Mouse (Mus musculus) embryo, embryonic 11 days (tissue): ENCODE measurements around the gene Fndc8.

Source experiments
- DNase-seq: peaks from one replicate; pipeline ENCODE4 v3.0.0-alpha.2; 2015

Gene Fndc8

DNA sequence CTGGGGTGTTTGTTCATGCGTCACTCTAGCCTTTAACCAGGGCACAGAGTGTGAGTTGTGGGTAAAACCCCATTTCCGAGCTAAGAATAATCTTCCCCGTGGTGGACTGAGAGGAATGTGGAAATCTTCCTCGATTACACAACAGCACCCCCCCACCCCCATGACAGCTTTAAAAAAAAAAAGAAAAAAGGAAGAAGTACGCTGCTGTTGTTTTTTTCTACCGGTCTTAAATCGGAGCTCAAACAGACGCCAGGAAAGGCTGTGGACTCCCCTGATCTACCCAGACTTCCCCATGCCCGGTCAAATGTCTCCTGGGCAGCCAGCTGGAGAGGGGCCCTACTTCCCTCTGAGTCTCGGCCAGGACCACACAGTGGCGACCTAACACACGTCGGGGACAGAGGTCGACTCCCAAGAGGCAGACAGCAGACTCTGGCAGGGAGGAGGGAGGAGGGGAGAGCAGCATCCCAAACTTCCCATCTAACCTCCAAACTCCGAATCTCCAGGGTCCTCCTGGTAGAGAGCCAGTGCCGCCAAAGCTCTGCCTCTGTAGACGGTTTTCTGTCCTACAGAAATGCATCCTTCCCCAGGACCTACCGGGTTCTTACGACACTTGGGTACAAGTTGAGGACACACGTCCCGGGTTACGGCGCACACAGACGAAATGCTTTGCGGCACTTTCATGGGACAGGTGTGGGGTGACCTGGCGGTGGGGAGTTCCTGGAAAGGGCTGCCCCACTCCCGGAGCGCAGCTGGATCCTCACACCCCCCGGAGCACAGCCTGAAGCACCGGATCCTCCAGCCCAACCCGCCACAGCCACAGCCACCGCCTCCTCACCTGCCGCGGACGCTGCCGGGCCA, 21.5 kb upstream of the Fndc8 start:
- peak; percentile 54 for DNase-seq

DNA sequence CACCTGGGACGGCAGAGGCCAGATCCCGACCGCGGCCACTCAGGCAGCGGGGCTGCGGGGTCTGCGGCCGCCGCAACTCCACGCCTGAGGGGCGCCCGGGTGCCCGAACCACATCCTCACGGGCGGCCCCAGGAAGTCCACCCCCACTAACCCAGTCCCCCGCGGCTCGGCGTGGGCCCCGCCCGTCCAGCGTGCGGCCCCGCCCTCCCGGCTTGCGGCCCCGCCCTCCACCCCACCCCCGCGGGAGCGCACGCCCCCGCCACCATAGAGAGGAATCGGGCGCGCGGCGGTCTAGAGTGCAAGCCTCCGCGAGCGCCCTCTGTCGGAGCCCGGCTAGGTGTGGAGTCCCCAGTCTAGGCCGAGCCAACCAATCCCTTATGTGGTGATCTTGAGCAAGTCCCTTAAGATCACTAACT, 20.9 kb upstream of the Fndc8 start, which contains the start of gene Rffl:
Gene Rffl, minus strand, starts transcription at position 180 of the 416 bp plus-strand sequence.
- DNase-seq: peak; percentile 97

DNA sequence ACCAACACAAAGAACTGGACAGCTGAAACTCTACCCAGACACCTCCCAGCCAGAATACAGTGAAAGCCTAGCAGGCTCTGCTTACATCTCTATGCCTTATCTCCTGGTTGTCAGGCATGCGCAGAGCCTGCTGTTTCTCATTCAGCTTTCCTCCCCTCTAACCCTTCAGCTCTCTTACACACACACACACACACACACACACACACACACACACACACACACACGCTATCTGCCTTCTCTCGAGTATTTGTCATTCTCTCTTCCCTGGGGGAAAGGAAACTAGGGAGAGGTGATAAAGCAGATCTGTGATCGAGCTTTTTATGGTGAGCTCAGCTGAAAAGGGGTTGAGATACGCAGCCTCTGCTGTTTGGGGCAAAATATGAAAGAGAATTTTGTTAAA, 17.0 kb upstream of the Fndc8 start:
- DNase-seq: no peak

DNA sequence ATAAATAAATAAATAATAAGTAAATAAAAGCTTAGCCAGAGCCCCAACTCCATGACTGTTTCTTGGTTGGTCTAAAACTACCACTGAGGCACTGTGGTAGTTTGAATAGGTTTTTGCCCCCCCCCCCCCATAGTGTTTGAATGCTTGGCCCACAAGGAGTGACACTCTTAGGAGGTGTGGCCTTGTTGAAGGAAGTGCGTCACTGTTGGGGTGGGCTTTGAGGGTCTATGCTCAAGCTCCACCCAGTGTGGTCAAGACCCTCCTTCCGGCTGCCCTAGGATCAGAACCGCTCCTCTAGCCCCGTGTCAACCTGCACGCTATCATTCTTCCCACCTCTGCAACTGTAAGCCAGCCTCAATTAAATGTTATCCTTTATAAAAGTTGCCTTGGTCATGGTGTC, 16.3 kb upstream of the Fndc8 start:
- DNase-seq: no peak

DNA sequence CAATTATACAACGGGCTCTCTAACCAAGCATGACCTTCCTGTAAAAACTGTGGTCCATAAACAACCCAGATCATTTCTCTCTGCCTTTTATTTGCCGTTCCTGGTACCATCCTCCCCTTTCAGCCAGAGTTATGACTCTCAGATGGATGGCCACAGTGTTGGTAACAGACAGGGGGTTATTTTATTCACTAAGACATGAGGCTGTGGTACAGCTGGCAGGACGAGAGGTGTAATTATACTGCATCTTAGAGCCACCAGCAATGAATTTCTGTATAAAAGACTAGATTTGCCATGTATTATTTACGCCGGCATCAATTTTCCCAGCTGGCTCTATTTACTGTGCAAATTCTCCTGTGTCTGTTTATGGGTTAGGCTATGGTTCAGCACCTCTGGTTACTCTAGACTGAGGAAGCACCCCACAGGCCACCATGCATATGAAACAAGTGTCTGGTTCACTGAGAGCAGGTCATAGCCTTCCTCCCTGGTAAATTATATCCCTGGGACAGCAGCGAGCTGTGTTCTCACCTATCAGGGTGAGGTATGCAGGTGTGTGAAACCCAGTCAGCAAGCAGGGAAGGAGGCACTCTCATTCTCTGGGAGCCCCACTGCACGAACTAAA, 14.1 kb upstream of the Fndc8 start:
- DNase-seq: no peak

DNA sequence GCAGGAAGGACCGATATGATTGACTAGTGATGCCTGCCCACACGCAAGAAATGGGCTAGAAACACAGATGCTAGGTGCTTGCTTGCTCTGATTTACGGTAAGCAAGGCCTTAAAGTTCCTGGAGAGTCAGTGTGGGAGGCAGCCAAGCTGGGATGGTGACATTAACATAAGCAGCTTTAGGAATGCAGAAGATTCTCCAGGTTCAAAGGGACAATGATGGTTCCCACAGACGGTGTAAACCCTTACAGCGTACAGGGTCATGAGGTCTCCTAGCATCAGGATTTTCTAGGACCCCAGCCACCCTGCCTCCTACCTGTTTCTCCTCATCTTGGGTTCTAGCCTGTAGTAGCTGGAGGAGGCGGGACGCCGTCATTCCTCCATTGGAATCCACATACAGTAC, 8.7 kb upstream of the Fndc8 start:
- no peak for DNase-seq

DNA sequence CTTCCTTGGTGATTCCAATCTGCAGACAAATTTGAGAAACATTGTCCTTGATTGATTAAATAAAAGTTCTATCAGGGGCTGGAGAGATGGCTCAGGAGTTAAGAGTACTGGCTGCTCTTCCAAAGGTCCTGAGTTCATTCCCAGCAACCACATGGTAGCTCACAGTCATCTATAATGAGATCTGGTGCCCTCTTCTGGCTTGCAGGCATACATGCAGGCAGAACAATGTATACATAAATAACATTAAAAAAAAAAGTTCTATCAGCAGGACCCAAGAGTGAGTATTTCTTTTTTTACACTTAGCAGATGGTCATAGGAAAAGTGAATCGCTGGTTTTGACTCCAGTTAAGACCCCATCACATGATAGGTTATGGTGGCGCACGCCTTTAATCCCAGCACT, 5.4 kb upstream of the Fndc8 start:
- no peak for DNase-seq

DNA sequence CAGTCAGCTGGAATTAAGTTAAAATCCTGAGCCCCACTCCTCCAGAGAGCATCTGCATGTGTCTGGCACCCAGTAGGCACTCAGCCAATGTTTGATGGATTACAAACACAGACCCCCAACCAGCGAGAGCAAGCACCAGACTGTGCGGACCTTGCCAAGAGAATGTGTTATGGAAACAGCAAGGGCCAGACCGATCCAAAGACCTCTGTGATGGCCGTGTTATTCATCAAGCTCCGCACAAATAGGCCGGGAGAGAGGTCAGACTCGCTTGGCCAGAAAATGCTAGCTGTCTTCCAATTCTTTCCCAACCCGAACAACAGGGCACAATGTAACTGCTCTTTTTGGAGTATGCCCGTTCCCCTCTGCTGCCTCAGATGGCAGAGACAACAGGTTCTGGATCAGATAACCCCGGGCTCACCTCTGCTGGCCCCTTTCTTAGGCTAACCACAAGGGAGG, 3.4 kb upstream of the Fndc8 start:
- no peak for DNase-seq

DNA sequence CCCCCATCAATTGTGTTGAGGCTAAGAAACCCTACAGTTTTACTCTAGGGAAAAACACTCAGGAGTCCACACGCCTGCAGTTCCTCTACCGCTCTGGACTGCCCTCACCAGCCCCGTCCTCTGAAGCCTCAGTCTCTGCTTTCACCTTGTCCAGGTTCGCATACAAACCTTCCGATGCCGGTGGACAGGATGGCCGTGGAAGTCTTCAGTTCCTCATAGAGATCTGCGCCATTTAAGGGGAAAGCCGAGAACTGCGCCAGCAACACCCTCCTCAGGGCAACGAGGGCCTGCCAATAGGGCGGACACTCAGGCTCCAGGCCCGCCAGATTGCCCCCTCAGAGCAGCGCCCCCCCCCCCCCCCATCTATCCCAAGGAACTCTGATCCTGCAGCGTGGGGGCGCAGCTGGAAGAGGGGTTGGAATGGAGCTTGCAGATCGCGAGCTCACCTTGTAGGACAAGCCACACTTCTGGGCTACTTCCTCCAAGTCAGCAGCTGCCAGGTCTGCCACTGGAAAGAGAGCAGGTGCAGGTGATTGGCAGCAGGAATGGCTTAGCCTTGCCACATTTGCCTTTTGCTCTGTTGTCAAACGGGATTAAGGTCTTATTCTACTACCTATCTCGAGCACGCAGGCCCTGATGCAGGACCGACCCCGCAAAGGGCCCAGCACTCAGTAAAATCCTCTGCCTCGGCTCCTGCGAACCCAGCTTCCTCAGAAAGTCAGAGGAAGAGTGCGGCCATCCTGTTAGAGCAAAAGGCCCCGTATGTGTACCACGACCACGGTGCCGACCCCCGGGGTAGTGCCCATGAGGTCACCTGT, 2.2 kb upstream of the Fndc8 start:
- peak; percentile 35 for DNase-seq

DNA sequence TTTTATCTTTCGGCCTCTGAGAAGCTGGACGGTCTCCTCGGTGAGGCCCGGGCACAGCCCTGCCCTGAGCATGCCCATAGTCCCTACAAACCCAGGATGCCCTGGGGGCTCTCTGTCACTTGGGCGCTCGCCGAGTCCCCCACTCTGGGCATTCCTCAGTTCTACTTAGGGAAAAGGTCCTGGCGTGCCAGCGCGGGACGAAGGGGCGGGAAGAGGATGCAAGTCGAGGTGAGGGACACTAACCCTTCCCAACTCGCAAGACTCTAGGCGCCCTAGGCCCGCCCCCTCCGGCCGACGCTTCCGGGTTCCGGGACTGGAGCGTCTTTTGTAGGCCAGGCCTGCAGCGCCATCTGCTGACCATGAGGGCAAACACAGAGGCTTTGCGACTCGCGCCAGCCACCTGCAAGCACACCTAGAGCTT, 1.6 kb upstream of the Fndc8 start, which contains the start of gene Rad51d:
Gene Rad51d, minus strand, starts transcription at position 273 of the 421 bp plus-strand sequence.
- DNase-seq: peak; percentile 97

DNA sequence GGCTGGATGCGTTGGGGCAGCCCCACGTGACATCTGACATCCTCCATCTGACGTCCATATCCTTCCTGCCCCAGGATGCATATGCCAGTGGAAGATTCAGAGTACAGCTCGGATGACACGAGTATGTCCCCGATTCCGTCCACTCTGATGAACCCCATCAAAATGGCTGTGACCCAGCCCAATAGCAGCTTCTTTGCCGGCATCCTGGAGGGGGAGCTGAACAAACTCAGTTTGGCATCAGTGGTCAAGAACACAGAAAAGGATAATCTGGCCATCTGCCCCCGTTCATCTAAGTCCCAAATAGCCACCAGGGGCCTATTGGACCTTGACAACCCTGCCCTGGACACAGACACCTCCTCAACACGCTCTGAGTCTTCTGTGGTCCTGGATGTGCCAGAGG, 5.6 kb downstream of the Fndc8 start:
- DNase-seq: no peak

DNA sequence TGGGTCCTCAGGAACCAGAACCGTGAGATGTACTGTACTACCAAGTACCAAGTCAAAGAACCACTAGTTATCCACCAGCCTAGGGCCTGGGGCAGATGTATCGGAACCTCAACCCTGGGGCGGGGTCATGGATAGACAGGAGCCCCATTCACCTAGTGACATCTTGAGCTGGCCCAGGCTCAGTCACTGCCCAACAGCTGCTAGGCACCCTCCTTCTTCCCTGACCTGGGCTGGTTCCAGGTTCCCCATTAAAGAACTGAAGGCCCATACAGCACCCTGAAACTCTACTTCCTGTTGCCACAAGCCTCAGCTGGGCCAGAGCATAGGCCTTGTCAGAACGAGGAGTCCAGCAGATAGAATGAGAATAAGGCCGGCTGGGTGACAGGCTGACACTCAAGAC, 7.8 kb downstream of the Fndc8 start:
- DNase-seq: no peak

DNA sequence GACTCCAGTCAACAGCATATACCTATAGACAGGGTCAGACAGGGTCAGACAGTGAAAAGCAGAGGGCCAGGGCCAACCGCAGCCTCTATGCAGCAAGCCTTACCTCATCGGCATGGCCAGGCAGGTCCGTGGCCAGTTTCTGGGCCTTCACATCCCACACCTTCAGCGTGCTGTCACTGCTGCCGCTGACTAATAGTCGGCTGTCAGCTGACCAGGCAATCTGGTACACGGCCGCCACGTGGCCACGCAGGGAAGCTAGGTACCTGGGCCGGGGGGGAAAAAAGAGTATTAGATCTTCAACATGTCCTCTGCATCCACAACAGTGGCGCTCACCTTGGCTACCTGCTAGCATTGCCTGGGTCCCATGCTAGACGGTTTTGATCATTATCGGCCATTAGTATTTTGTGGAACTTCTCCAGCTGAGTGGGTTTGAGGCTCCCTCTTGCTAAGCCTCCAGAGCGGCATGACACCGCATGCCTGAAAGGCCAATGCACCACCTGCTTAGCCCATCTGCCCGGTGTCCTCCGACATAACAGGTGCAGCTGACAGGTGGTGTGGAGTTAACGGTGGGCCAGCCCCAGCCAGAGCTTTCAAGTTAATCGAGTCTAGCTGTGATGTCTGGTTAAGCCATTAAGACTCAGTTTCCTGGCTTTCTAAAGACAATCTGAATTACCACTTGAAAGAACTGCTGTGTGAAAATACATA, 9.8 kb downstream of the Fndc8 start:
- DNase-seq: no peak

DNA sequence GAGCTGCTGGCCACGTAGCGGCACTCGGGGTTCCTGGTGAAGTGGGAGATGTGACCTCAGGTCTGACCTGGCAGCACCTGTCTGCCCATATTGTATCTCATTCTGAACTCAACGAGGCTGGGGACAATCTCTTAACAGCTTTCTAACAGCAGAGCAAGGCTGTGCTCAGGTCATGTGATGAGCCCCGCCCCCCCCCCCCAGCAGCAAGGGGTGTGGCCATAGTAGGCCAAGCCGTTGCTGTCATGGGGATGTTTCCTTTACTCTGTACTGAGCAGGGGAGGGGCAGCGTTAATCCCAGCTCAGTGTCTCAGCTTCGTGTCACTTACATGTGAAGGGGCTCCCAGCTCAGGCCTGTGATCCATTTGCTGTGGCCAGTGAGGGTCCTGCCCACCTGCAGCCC, 13.0 kb downstream of the Fndc8 start:
- no peak for DNase-seq

DNA sequence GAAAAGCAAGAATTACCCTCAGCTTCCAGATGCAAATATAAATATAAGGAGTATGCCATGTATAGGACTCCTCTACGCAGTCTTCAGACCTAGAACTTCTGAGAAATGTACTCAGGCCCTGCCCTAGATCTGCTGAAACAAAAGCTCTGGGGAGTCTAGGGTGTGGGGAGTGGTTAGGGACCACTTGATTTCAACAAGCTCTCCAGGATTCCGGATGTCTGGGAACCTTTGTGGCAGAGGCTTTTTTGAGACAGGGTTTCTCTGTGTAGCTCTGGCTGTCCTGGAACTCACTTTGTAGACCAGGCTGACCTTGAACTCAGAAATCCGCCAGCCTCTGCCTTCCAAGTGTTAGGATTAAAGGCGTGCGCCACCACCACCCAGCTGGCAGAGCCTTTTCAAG, 13.9 kb downstream of the Fndc8 start:
- DNase-seq: no peak

DNA sequence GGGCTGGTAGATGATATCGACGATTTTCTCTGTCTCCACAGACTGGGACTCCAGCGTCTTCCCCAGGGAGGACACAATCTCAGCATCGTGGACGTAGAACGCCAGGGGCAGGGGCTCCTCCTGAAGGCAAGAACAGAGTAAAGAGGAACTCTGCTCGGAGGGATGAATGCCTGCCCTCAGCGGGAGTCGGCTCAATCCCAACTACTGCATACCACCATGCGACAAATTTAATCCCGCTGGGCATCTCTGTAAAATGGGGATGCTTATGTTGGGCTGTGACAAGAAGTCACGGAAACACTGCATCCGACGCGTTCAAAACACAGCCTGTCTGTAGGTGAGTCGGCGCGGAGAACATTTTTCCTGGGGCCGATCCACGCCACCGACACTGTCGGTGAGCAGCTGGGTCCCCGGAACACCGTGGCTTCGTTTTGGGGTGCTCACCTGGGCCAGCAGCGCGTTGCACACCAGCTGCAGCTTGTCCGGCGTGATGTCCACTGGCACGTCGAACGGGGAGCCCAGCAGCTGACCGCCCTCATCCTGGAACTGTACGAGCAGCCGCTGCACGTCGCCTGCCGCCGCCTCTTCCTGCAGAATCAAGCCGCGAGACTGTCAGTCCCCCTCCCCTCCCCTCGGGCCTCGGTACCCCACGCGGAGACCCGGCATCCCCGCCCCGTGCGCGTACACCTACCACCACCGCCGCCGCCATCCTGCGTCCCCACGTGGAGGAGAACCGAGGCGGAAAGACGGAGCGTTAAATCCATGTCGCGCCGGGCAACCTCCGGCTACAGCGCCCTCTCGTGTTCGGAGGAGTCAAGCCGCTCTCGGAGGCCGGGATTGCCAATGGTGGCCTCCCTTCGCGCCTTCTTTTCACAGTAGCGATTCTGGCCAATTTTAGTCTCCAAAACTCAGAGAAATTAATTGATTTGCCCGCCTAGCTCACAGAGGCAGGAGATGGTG, 16.0 kb downstream of the Fndc8 start, which contains the start of gene Nle1:
Gene Nle1, minus strand, starts transcription at position 761 of the 957 bp plus-strand sequence.
- peak; percentile 94 for DNase-seq

DNA sequence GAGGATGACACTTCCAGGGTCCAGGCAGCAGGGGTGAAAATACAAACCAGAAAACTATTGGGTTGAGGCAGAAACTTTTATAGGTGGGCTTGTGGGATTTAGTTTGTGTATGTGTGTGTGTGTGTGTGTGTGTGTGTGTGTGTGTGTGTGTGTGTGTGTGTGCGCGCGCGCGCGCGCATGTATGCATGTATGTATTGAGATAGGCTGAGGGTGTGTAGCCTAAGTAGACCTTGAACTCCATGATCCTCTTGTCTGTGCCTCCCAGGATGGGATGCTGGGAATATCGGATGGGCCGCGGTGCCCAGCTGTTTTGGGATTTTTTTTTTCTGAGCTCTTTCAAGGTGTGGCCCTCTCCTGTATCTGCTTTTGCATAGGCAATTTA, 16.7 kb downstream of the Fndc8 start:
- DNase-seq: no peak

DNA sequence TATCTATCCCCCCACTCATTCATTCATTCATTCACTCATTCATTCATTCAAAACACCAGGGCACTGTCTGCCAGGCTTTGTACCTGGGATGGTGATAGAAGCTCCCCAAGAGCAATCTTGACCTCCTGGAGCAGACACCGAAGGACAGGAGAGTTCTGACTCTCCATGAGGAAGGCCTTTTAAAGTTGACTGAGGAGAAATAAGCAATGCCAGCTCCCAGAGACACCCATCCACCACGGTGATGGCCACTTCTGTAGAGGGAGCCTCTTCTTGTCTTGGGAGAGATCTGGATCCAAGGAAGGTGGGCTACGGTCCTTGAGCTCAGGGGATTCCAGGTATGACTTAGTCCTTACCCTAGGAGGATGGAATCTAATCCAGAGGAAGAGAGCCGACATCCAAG, 18.3 kb downstream of the Fndc8 start, which contains the start of gene Unc45b:
Gene Unc45b, plus strand, starts transcription at position 301 of the 400 bp plus-strand sequence.
- no peak for DNase-seq

DNA sequence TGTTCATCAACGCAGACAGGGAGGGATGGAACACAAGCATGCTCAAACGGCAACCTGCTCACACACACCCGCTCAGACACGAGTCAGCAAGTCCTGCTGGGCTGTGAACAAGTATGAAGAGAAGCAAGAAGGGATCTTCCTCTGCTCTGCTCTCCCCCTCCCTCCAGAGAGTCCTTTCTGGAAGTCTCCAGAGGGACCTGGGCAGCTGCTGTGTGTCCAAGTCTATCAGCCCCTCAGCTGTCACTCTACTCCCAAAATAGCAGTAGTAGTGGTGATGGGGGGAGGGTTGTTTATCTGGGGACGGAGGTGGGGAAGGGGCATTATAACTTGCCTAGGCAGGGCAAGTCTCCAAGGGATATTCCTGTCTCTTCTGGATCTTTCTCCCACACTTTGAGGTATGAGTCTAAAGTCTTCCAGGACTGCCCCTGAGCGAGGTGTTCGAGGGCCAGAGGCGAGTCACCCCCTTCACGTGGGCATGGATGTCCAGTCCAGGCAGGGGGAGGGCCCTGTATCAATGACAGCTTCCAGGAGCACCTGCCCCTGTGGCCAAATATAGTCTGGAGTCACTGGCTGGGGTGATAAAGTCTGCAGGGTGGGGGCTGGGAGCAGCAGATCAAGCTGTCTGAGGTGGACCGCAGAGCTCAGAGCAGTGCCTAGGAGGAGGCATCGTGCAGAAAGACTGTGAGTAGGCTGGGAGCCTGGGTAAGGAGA, 18.9 kb downstream of the Fndc8 start:
- DNase-seq: no peak

DNA sequence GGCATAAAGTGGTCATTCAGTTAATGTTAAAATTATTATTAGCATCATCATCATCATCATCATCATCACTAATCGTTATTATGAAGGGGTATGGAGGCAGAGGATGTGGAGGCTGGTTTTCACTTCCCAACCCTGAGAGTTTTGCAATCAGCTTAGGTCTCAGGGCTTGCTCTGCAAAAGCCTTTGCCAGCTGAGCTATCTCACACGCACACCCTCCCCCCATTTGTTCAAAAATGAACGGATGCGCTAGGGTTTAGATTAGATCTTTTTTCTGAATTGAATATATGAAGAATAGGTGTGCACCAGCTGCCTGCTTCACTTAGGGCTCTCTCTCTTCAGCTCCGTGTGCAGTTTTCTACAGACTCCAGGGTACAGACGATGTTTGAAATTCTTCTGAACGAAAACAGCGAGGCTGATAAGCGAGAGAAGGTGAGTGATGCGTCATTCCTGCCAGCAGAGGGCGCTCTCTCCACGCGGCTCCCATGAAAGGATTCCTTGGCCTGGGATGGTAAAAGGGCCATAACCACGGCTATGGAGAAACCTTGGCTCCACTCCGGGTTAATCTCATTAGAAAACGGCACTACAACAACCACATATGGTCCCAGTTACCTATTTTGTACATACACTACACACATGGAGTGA, 22.9 kb downstream of the Fndc8 start:
- DNase-seq: peak; percentile 86
